Mouse (Mus musculus): ENCODE measurements around the gene Snx9.

DNA sequence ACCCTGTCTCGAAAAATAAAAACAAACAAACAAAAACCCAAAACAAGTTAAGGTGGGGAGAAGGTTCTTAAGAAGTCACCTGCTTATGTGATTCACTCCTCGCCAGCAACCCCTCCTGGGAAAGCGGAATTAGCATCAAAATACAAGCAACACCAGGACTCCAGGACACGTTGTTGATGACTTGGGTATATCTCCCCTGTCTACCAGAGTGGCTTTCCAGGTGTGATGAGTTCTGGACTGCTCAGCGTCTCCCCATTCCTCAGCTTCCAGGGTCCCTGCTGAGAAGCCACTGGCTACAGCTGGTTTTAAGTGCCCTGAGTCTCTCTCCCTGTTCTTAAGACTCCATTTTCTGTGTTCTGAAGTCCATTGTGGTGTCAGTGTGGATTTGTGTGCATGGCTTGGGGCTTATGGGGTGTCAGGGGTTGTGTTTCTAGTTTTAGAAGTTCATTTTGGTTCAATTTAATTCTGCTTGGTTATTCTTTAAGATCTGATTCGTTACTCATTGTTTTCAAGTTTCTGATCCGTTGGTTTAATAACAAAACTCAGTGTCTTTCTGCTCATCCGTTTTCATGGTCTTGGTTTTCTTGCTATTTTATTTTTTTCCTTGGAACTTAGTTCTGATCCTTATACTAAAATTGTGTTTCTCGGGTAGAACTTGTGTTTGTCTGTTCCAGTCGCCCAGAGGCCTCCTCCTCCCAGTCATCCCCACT is 7.7 kb downstream of the Snx9 start:
- TF ChIP-seq POLR2A (IDR thresholded peaks at IDR 0.05; ENCODE audit: borderline replicate concordance, insufficient read depth, low read length) (no peak), CTCF (IDR thresholded peaks at IDR 0.05; ENCODE audit: borderline replicate concordance, insufficient read depth, low read depth, low read length) (no peak)
